ENCODE assay signal across 10 mouse cellular contexts in genomic region chr16:13336503-13337230, GRCm38 (mm10).
A peak's percentile ranks its signal among the peaks of the same experiment; 100 is the strongest.
DNase-seq lines count a peak whose midpoint lies in the region; ATAC-seq and TF ChIP-seq lines count a peak whose summit lies in the region.
"Had no signal": no experiment of that assay in that cellular context is flagged by ENCODE, and none has a peak within 500 bp of the region (broad histone marks: within the 10 kb centered on the region; RNA-seq: fewer than 3 reads in every experiment).

No protein-coding gene starts in this region.

- 74% methylated on average over 5 of the region's 5 CpGs for WGBS in forebrain, embryonic 11.5 days
- 87% methylated on average over 5 of the region's 5 CpGs for WGBS in forebrain, postnatal 0 days
- WGBS in heart, embryonic 14.5 days, result 28% methylated on average over 5 of the region's 5 CpGs
- WGBS in lung, embryonic 15.5 days, result 63% methylated on average over 5 of the region's 5 CpGs

- no peaks in the 10 kb centered on the region for H3K36me3 ChIP-seq in forebrain, embryonic 11.5 days (ENCODE audit: control insufficient read depth, insufficient read depth, low read length)
- no peaks in the 10 kb centered on the region for H3K36me3 ChIP-seq in forebrain, postnatal 0 days (ENCODE audit: insufficient read depth)
- no peaks in the 10 kb centered on the region for H3K36me3 ChIP-seq in heart, embryonic 14.5 days (ENCODE audit: control insufficient read depth, insufficient read depth, low read length)
- no peaks in the 10 kb centered on the region for H3K36me3 ChIP-seq in lung, embryonic 15.5 days

- H3K27me3 ChIP-seq in forebrain, embryonic 11.5 days (ENCODE audit: control insufficient read depth, insufficient read depth, low read length), result no peaks in the 10 kb centered on the region
- H3K27me3 ChIP-seq in forebrain, postnatal 0 days (ENCODE audit: insufficient read depth, low read length), result no peaks in the 10 kb centered on the region
- no peaks in the 10 kb centered on the region for H3K27me3 ChIP-seq in heart, embryonic 14.5 days (ENCODE audit: control insufficient read depth, insufficient read depth, low read length)
- H3K27me3 ChIP-seq in lung, embryonic 15.5 days, result no peaks in the 10 kb centered on the region

- H3K9me3 ChIP-seq in forebrain, embryonic 11.5 days (ENCODE audit: control insufficient read depth, low read length), result no peaks in the 10 kb centered on the region
- H3K9me3 ChIP-seq in forebrain, postnatal 0 days (ENCODE audit: low read length), result no peaks in the 10 kb centered on the region
- H3K9me3 ChIP-seq in heart, embryonic 14.5 days (ENCODE audit: control insufficient read depth, low read length), result no peaks in the 10 kb centered on the region
- no peaks in the 10 kb centered on the region for H3K9me3 ChIP-seq in lung, embryonic 15.5 days

- H3K9ac ChIP-seq in forebrain, embryonic 11.5 days (ENCODE audit: low read length), result no peak overlapping the region
- no peak overlapping the region for H3K9ac ChIP-seq in forebrain, postnatal 0 days
- H3K9ac ChIP-seq in heart, embryonic 14.5 days (ENCODE audit: low read length), result no peak overlapping the region
- no peak overlapping the region for H3K9ac ChIP-seq in lung, embryonic 15.5 days

- TF ChIP-seq CTCF in forebrain, postnatal 0 days (IDR thresholded peaks at IDR 0.05; ENCODE audit: low read depth), result no peak

- peak; percentile 49 for DNase-seq in forebrain, embryonic 11.5 days (ENCODE audit: low spot score)
- DNase-seq in forebrain, postnatal 0 days, result no peak
- DNase-seq in adrenal gland, postnatal 25 days, result peak; percentile 14
- no peak for DNase-seq in ovary, postnatal 10 days (ENCODE audit: low spot score)
- no peak for DNase-seq in cerebellum, adult 8-10 months
- no peak for DNase-seq in layer of hippocampus, postnatal 14 days (ENCODE audit: low spot score in 2 of 2)
- DNase-seq: cerebellum, postnatal 36 days had no signal

- H3K4me2 ChIP-seq in forebrain, embryonic 11.5 days (ENCODE audit: low read depth, low read length, severe bottlenecking), result no peak overlapping the region
- no peak overlapping the region for H3K4me2 ChIP-seq in forebrain, postnatal 0 days (ENCODE audit: low read depth)
- H3K4me2 ChIP-seq in heart, embryonic 14.5 days (ENCODE audit: low read length), result no peak overlapping the region
- H3K4me2 ChIP-seq in lung, embryonic 15.5 days, result no peak overlapping the region

- no peak overlapping the region for H3K4me3 ChIP-seq in forebrain, embryonic 11.5 days (ENCODE audit: low read depth, low read length)
- H3K4me3 ChIP-seq in forebrain, postnatal 0 days (ENCODE audit: low read depth, low read length), result no peak overlapping the region
- H3K4me3 ChIP-seq in heart, embryonic 14.5 days (ENCODE audit: control insufficient read depth in 1 of 2, insufficient read depth in 1 of 2, low read depth in 1 of 2, low read length in 2 of 2), result no peak overlapping the region
- H3K4me3 ChIP-seq in lung, embryonic 15.5 days, result no peak overlapping the region

- no peaks in the 10 kb centered on the region for H3K4me1 ChIP-seq in forebrain, embryonic 11.5 days (replicated peaks; ENCODE audit: control insufficient read depth, insufficient read depth, low read length)
- H3K4me1 ChIP-seq in forebrain, postnatal 0 days (ENCODE audit: insufficient read depth), result no peaks in the 10 kb centered on the region
- peaks cover 2 to 9% of the 10 kb centered on the region in 2 experiments; a peak in 3 of 4 replicates for H3K4me1 ChIP-seq in heart, embryonic 14.5 days (ENCODE audit: control insufficient read depth in 2 of 2, insufficient read depth in 2 of 2, low read length in 2 of 2)
- H3K4me1 ChIP-seq in lung, embryonic 15.5 days, result 0 out of 2 replicates have a peak, but pooled peaks cover 3% of the 10 kb centered on the region

- no peak overlapping the region for H3K27ac ChIP-seq in forebrain, embryonic 11.5 days (ENCODE audit: low read depth, low read length)
- no peak overlapping the region for H3K27ac ChIP-seq in forebrain, postnatal 0 days (ENCODE audit: low read depth, low read length)
- H3K27ac ChIP-seq in heart, embryonic 14.5 days (replicated peaks in 1 of 2; ENCODE audit: control insufficient read depth in 1 of 2, insufficient read depth in 1 of 2, low read depth in 2 of 2, low read length in 2 of 2), result no peak overlapping the region
- no peak overlapping the region for H3K27ac ChIP-seq in lung, embryonic 15.5 days

- no peak for ATAC-seq in forebrain, embryonic 11.5 days (replicated peaks; ENCODE audit: low FRiP score)
- ATAC-seq in forebrain, postnatal 0 days, result no peak
- ATAC-seq in heart, embryonic 14.5 days (ENCODE audit: insufficient number of reproducible peaks, insufficient read depth, low FRiP score, low read depth), result peak; percentile 72
- ATAC-seq in lung, embryonic 15.5 days (ENCODE audit: borderline replicate concordance, extremely low read depth, low FRiP score, low TSS enrichment), result peak; percentile 74; the same call in 1 of the 2 replicates
- ATAC-seq: intestine, embryonic 16.5 days had no signal

Comparison
In these comparisons a context has a peak if more than half of its experiments do, and no peak if none do; other contexts are left out.
1. DNase-seq: peak in forebrain, embryonic 11.5 days (single experiment) and adrenal gland, postnatal 25 days (single experiment); none in forebrain, postnatal 0 days (single experiment), ovary, postnatal 10 days (single experiment), cerebellum, adult 8-10 months (single experiment) and layer of hippocampus, postnatal 14 days (0 of 2).
2. ATAC-seq: peak in heart, embryonic 14.5 days (single experiment) and lung, embryonic 15.5 days (single experiment); none in forebrain, embryonic 11.5 days (single experiment) and forebrain, postnatal 0 days (single experiment).